Mouse (Mus musculus) olfactory bulb, adult 2 months (tissue): ENCODE results near the gene Nrg4. TPM values are rescaled to one million over a fixed set of nuclear protein-coding genes. Genes with fewer than 3 reads are reported as not detected.

Experiments
- H3K27ac ChIP-seq: fragments of 200-500 bp; 2 replicates; pipeline ENCODE4 v1.5.1; 2012; ENCODE audit warnings: low read depth, low read length; ENCODE audit not compliant: insufficient read depth
- H3K4me1 ChIP-seq: fragments of 200-500 bp; 2 replicates; pipeline ENCODE4 v1.6.1; 2012; ENCODE audit warnings: low read length; ENCODE audit not compliant: control insufficient read depth, insufficient read depth
- H3K4me3 ChIP-seq: fragments of 200-500 bp; 2 replicates; pipeline ENCODE4 v1.5.1; 2012; ENCODE audit warnings: mild to moderate bottlenecking, low read depth, low read length, moderate library complexity; ENCODE audit not compliant: insufficient read depth
- CTCF ChIP-seq: fragments of 200-500 bp; IDR thresholded peaks from 2 replicates; pipeline ENCODE4 v1.5.1; 2012; ENCODE audit warnings: low read depth, mild to moderate bottlenecking, low read length, moderate library complexity; ENCODE audit not compliant: insufficient read depth
- POLR2A ChIP-seq: fragments of 200-500 bp; IDR thresholded peaks from 2 replicates; pipeline ENCODE4 v1.6.1; 2012; ENCODE audit warnings: mild to moderate bottlenecking, low read depth, low read length, moderate library complexity; ENCODE audit not compliant: insufficient read depth
- WGBS: fragments of 180-500 bp; shearing (Covaris S2); methylation state at CpG from one replicate; pipeline ENCODE4 v1.1.7; 2018; 5-methylcytosine and 5-hydroxymethylcytosine counted together
- polyA plus RNA-seq: library from polyadenylated mRNA; stranded (reverse); fragments of >200 nt; gene quantifications from 2 replicates; pipeline ENCODE4 v1.2.4, GENCODE M21; 2012; ENCODE audit warnings: low replicate concordance; ENCODE audit not compliant: missing spikeins, insufficient read depth, insufficient read length

Gene Nrg4
- polyA plus RNA-seq, 1 experiment: not detected

GRCm38 (mm10) chr9:55354686-55355085 lies 28.0 kb upstream of the Nrg4 start:
- Histone ChIP-seq H3K4me1 (no peaks in the 10 kb centered on the region), H3K27ac (no peak overlapping the region), H3K4me3 (no peak overlapping the region)
- 65% methylated on average over 3 of the region's 3 CpGs for WGBS
- TF ChIP-seq CTCF: no peak
- TF ChIP-seq POLR2A: no peak

DNA sequence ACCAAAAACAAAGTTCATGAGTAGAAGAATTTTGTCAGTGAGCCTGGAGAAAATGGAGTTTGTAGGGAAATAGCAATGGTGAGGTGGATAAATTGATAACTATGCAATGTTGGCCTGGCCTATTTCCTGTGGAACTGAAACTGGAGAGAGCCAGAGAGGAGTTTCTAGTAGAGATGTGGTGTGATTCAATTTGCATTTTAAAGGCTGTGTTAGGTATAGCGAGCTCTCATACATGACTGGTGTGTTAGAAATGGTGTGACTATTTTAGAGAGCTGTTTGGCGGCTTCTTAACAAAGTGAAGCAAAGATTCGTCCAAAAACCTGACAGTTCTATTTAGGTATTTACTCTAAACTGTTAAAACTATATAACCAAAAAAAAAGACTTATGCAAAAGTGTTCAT lies 22.0 kb upstream of the Nrg4 start:
- no peak for TF ChIP-seq CTCF
- TF ChIP-seq POLR2A: no peak
- Histone ChIP-seq H3K27ac (no peak overlapping the region), H3K4me1 (no peaks in the 10 kb centered on the region), H3K4me3 (no peak overlapping the region)
- 78% methylated on average over 3 of the region's 3 CpGs for whole genome bisulfite sequencing

DNA sequence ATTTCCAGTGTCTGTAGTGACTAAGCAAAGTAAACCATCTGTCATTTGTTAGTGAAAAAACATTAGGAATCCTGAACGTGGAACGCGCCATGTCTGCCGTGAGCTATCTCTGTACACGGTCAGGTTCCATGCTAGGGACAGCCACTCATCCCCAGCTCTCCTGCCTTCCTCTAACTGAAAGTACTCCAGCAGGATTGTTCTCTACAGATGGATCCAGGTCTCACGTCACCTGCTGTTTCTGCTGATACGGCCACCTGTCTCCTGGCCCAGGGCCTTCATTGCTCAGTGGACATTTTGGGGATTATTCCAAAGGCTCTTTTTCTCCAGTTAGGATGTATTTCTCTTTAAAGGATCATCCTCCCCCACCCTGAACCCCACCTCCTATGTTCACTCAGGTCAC lies 18.7 kb upstream of the Nrg4 start:
- 95% methylated on average over 7 of the region's 7 CpGs for WGBS
- Histone ChIP-seq H3K27ac (no peak overlapping the region), H3K4me3 (no peak overlapping the region), H3K4me1 (no peaks in the 10 kb centered on the region)
- no peak for TF ChIP-seq POLR2A
- TF ChIP-seq CTCF: no peak

DNA sequence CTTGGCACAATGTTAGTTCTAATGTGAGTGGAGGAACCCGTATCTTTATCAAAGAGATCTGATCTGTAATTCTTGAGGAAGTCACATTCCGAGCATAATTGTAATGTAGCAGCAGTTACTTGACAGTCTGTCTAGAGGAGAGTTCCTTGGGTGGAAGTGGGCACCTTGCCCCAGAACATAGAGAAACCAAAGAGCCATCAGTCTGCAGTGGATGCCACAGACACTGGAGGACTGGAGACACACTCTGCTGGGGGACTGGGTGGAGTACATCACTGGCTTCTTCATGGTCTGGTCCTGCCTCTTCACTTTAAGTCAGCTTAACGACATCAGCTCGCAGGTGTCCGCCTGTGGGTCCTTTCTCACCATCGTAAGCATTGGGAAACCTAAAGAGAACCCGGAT lies 17.5 kb upstream of the Nrg4 start:
- Histone ChIP-seq H3K4me3 (no peak overlapping the region), H3K27ac (no peak overlapping the region), H3K4me1 (no peaks in the 10 kb centered on the region)
- no peak for TF ChIP-seq POLR2A
- TF ChIP-seq CTCF: no peak
- WGBS: 79% methylated on average over 7 of the region's 7 CpGs

- no peak overlapping the region for H3K4me3 ChIP-seq
- no peaks in the 10 kb centered on the region for H3K4me1 ChIP-seq
- 31% methylated on average over 7 of the region's 7 CpGs for WGBS
- TF ChIP-seq POLR2A: no peak
- TF ChIP-seq CTCF: no peak
- no peak overlapping the region for H3K27ac ChIP-seq
These were observed 6.3 kb upstream of the Nrg4 start for GRCm38 (mm10) chr9:55332949-55333348.

DNA sequence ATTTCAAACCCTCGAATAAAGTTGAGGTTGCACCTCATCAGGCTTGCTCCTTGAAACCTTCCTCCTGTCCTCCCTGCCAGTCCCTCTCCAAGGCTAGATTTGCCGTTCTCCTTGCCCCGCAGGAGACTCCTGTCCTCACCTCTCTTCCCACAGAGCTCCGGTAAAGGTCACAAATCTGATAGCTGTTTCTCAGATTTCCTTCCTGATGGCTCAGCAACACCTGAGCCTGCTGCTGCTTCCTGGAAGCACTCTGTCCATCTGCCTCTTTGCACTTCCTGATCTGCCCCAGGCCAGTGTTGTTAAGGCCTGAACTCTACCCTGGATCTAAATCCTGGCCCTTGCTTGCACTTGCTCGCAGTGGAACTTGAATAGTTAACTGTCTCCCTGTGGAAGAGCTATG lies 5.8 kb upstream of the Nrg4 start:
- Histone ChIP-seq H3K27ac (no peak overlapping the region), H3K4me1 (no peaks in the 10 kb centered on the region), H3K4me3 (no peak overlapping the region)
- TF ChIP-seq POLR2A: no peak
- TF ChIP-seq CTCF: no peak
- WGBS: 68% methylated on average over 5 of the region's 5 CpGs

DNA sequence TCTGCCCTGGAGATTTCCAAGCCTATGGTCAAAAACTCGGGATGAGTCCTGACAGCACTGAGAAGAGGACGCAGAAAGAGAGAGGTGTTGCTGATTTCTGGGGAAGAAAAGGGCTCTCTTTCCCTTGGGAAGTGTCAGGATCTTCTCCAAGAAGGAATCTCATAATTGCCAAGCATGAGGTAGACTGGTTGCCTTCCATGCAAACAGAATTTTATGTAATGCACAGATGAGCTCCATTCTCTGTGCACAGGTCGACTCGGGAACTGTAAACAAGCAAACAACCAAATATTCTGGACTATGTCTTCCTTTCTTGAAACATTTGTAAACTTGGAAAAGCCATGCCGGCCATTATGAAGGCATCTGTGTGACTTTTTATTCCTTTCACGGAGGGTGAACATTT lies 2.8 kb upstream of the Nrg4 start:
- Histone ChIP-seq H3K4me3 (no peak overlapping the region), H3K4me1 (peaks cover 2% of the 10 kb centered on the region; the same call in 1 of the 2 replicates), H3K27ac (no peak overlapping the region)
- WGBS: 90% methylated on average over 6 of the region's 6 CpGs
- TF ChIP-seq CTCF (no peak), POLR2A (no peak)

GRCm38 (mm10) chr9:55328151-55328918 lies 1.7 kb upstream of the Nrg4 start:
- Histone ChIP-seq H3K4me1 (peaks cover 2% of the 10 kb centered on the region; the same call in 1 of the 2 replicates), H3K4me3 (no peak overlapping the region), H3K27ac (no peak overlapping the region)
- WGBS: 66% methylated on average over 14 of the region's 14 CpGs
- TF ChIP-seq POLR2A (no peak), CTCF (no peak)

GRCm38 (mm10) chr9:55327234-55327615 lies 581 bp upstream of the Nrg4 start:
- Histone ChIP-seq H3K4me3 (peak overlapping the region; percentile 66), H3K4me1 (peaks cover 2% of the 10 kb centered on the region; the same call in 1 of the 2 replicates), H3K27ac (no peak overlapping the region)
- 2% methylated on average over 13 of the region's 13 CpGs for WGBS
- TF ChIP-seq CTCF (no peak), POLR2A (no peak)

GRCm38 (mm10) chr9:55325564-55326514 lies 805 bp downstream of the Nrg4 start:
- peaks cover 2% of the 10 kb centered on the region; the same call in 1 of the 2 replicates for H3K4me1 ChIP-seq
- H3K27ac ChIP-seq: no peak overlapping the region
- TF ChIP-seq POLR2A: no peak
- TF ChIP-seq CTCF: no peak
- WGBS: 9% methylated on average over 18 of the region's 18 CpGs
- H3K4me3 ChIP-seq: peak overlapping the region; percentile 77
